Mouse (Mus musculus): ENCODE data around the gene Rpl26. TPM values are rescaled to one million over a fixed set of nuclear protein-coding genes. Genes with fewer than 3 reads are reported as not detected.

Gene Rpl26
- polyA plus RNA-seq, 1 experiment, result 1,839 TPM

DNA sequence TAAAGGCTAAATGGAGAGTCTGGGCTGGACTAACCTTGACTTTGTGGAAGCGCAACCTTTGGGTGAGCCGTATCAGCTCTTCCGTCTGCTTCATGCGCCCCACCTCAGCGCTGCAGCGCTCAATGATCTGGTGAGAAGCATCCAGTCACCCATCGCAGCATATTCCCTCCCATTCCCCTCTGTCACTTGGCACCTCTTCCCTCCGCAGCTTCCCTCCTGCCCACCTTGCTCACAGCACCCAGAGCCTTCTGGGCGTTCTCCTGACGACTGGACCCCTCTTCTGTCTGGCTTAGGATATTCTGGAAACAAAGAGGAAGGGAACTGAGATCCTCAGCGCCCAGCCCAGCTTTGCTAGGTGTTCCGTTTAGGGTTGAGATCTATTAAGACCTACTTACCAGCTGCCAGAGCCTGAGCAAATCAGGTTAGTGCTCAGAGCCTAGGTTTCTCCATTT, 46.2 kb downstream of the Rpl26 start:
- TF ChIP-seq CTCF (IDR thresholded peaks at IDR 0.05; ENCODE audit: extremely low read depth, insufficient read depth, low read length) (no peak), POLR2A (IDR thresholded peaks at IDR 0.05; ENCODE audit: extremely low read depth, insufficient read depth, low read length) (peak; percentile 69)
- Histone ChIP-seq H3K4me3 (ENCODE audit: insufficient read depth, low read length) (peak overlapping the region; percentile 53), H3K27ac (ENCODE audit: insufficient read depth, low read length) (no peak overlapping the region), H3K4me1 (ENCODE audit: control insufficient read depth, insufficient read depth, low read length) (0 out of 2 replicates have a peak, but pooled peaks cover 2% of the 10 kb centered on the region)

DNA sequence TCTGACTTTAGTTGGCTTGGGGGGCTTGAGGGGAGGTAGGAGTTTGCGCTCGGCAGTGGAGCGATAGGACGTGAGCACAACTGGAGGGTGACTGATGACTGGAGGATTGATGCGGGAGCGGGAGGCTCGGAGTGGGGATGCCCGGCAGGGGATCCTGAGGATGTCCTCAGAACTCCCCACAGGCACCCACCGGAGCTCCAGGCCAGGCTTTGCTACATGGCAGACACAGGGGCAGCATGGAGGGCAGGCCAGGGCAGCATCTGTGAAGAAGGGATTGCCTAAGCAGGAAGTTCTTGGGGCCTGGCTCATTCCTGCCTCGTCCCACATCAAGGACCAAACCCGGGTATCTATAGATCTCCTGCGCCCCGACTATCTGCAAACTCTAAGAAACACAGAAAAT, 52.5 kb downstream of the Rpl26 start:
- Histone ChIP-seq H3K4me1 (ENCODE audit: control insufficient read depth, insufficient read depth, low read length) (peaks cover 4% of the 10 kb centered on the region; the same call in 1 of the 2 replicates), H3K27ac (ENCODE audit: insufficient read depth, low read length) (no peak overlapping the region), H3K4me3 (ENCODE audit: insufficient read depth, low read length) (peak overlapping the region; percentile 29)
- no peak for TF ChIP-seq POLR2A (IDR thresholded peaks at IDR 0.05; ENCODE audit: extremely low read depth, insufficient read depth, low read length)
- TF ChIP-seq CTCF (IDR thresholded peaks at IDR 0.05; ENCODE audit: extremely low read depth, insufficient read depth, low read length), result no peak

DNA sequence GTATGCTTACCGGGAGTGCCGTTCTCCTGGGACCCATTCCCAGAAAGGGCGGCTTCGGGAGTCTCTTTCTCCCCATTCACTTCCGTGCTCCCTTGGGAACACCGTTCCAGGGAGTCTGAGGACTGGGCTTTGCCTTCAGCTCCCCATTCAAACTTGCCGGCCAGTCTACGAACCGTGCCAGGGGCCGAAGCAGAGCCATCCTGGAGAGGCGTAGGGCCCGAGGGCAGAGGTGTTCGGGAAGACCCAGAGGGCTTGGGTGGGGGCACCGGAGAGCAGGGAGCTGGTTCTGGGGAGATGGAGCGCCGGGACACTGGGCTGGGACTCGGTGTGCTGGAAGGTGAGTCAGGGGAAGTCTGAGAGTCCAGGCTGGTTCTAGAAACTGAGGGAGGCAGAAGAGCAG, 53.0 kb downstream of the Rpl26 start:
- TF ChIP-seq CTCF (IDR thresholded peaks at IDR 0.05; ENCODE audit: extremely low read depth, insufficient read depth, low read length), result no peak
- no peak for TF ChIP-seq POLR2A (IDR thresholded peaks at IDR 0.05; ENCODE audit: extremely low read depth, insufficient read depth, low read length)

DNA sequence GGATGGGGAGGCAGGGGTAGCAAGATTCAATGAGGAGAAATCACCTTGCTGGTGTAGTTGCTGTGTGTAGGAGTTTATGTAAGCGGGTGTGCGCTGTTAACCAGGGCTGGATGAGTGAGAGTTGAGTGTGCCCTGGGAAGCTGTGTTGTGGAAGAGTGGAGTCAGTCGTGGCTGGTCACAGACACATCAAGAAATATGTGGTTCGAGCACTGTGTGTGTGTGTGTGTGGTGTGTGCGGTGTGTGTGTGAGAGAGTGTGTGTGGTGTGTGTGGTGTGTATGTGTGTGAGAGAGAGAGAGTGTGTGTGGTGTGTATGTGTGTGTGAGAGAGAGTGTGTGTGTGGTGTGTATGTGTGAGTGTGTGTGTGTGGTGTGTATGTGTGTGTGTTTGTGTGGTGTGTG, 54.1 kb downstream of the Rpl26 start:
- Histone ChIP-seq H3K27ac (ENCODE audit: insufficient read depth, low read length) (no peak overlapping the region), H3K4me3 (ENCODE audit: insufficient read depth, low read length) (peak overlapping the region; percentile 29; the same call in 1 of the 2 replicates), H3K4me1 (ENCODE audit: control insufficient read depth, insufficient read depth, low read length) (peaks cover 4% of the 10 kb centered on the region; the same call in 1 of the 2 replicates)
- TF ChIP-seq CTCF (IDR thresholded peaks at IDR 0.05; ENCODE audit: extremely low read depth, insufficient read depth, low read length) (no peak), POLR2A (IDR thresholded peaks at IDR 0.05; ENCODE audit: extremely low read depth, insufficient read depth, low read length) (no peak)

More for the DNA sequence above, 53.0 kb downstream of the Rpl26 start:
- peaks cover 4% of the 10 kb centered on the region; the same call in 1 of the 2 replicates for H3K4me1 ChIP-seq (ENCODE audit: control insufficient read depth, insufficient read depth, low read length)
- H3K4me3 ChIP-seq (ENCODE audit: insufficient read depth, low read length), result peak overlapping the region; percentile 29
- H3K27ac ChIP-seq (ENCODE audit: insufficient read depth, low read length), result no peak overlapping the region

DNA sequence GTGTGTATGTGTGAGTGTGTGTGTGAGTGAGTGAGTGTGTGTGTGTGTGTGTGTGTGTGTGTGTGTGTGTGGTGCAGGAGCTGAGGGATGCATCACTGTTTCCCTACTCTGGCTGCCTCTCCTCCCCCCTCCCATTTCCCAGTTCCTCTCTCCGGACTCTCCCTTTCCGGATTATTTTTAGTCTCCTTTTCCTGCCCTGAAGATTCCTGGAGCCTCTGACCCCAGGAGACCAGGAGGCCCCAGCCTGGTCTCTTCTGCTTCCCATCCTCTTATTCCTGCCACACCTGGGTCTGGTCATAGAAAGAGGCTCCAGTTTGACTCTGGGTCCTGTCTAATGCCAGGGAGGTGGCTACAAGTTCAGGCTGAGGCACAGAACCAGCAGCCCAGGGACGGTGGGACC, 54.7 kb downstream of the Rpl26 start:
- H3K4me3 ChIP-seq (ENCODE audit: insufficient read depth, low read length), result 0 out of 2 replicates have a peak overlapping the region, but pooled peaks have one; percentile 29
- peak overlapping the region; percentile 76; the same call in 1 of the 2 replicates for H3K27ac ChIP-seq (ENCODE audit: insufficient read depth, low read length)
- H3K4me1 ChIP-seq (ENCODE audit: control insufficient read depth, insufficient read depth, low read length), result peaks cover 4% of the 10 kb centered on the region; the same call in 1 of the 2 replicates
- TF ChIP-seq POLR2A (IDR thresholded peaks at IDR 0.05; ENCODE audit: extremely low read depth, insufficient read depth, low read length) (no peak), CTCF (IDR thresholded peaks at IDR 0.05; ENCODE audit: extremely low read depth, insufficient read depth, low read length) (no peak)

Other genes starting within 250 kb of the Rpl26 start
- 132 and 140 TPM in 2 replicates for gene Myh10, start 210.0 kb upstream of the Rpl26 start, polyA plus RNA-seq (2012; rRNA removed)
- 102 and 103 TPM in 2 replicates for gene Ndel1, start 29.7 kb upstream of the Rpl26 start, polyA plus RNA-seq (2012; rRNA removed)
- 0.04 and 0.06 TPM in 2 replicates for gene Rnf222, start 13.0 kb upstream of the Rpl26 start, polyA plus RNA-seq (2012; rRNA removed)
- 0.79 and 1.2 TPM in 2 replicates for gene Odf4, start 25.5 kb downstream of the Rpl26 start, polyA plus RNA-seq (2012; rRNA removed)
- 27.5 and 32.5 TPM in 2 replicates for gene Arhgef15, start 55.9 kb downstream of the Rpl26 start, polyA plus RNA-seq (2012; rRNA removed)
- gene Slc25a35, start 66.5 kb downstream of the Rpl26 start, polyA plus RNA-seq (2012; rRNA removed), result 12.2 and 12.8 TPM in 2 replicates
- gene Rangrf, start 73.6 kb downstream of the Rpl26 start, polyA plus RNA-seq (2012; rRNA removed), result 33.8 and 37.5 TPM in 2 replicates
- gene Pfas, start 106.9 kb downstream of the Rpl26 start, polyA plus RNA-seq (2012; rRNA removed), result 17.6 and 20.9 TPM in 2 replicates
- gene Ctc1, start 114.3 kb downstream of the Rpl26 start, polyA plus RNA-seq (2012; rRNA removed), result 47.0 and 50.0 TPM in 2 replicates
- 0.57 and 1.2 TPM in 2 replicates for gene Aurkb, start 144.1 kb downstream of the Rpl26 start, polyA plus RNA-seq (2012; rRNA removed)
- 32.5 and 34.1 TPM in 2 replicates for gene Borcs6, start 158.1 kb downstream of the Rpl26 start, polyA plus RNA-seq (2012; rRNA removed)
- gene Tmem107, start 169.2 kb downstream of the Rpl26 start, polyA plus RNA-seq (2012; rRNA removed), result 20.6 and 21.4 TPM in 2 replicates
- gene Vamp2, start 186.9 kb downstream of the Rpl26 start, polyA plus RNA-seq (2012; rRNA removed), result 1,153 and 1,156 TPM in 2 replicates
- gene Per1, start 193.6 kb downstream of the Rpl26 start, polyA plus RNA-seq (2012; rRNA removed), result 48.3 and 57.6 TPM in 2 replicates
- 0.50 and 0.83 TPM in 2 replicates for gene Hes7, start 218.8 kb downstream of the Rpl26 start, polyA plus RNA-seq (2012; rRNA removed)
- gene 9130213A22Rik, start 221.0 kb downstream of the Rpl26 start, polyA plus RNA-seq (2012; rRNA removed), result 2.1 and 2.3 TPM in 2 replicates
- 8.7 and 11.6 TPM in 2 replicates for gene Aloxe3, start 224.3 kb downstream of the Rpl26 start, polyA plus RNA-seq (2012; rRNA removed)

Data from cortical plate, adult 2 months (tissue).